Mouse (Mus musculus): ENCODE results near the gene Senp1.

DNA sequence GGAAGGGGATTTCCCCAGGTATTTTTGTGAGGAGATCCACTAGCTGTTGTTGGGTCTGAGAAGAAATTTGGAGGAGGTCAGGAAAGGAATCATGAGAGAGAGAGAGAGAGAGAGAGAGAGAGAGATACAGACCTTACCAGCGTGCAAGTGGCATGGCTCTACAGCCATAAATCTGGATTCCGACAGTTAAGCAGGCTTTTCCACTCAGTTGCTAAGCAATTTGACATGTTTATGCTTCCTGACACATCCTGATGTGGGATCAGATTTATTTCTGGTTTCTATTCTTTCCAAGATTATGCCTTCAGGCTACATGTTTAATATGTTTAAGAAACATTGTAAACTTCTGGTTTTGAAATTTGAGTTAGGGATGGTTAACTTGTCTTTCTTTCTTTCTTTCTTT, 71.7 kb downstream of the Senp1 start:
- TF ChIP-seq CTCF (IDR thresholded peaks at IDR 0.05; ENCODE audit: insufficient read depth, low read depth, low read length) (no peak), POLR2A (IDR thresholded peaks at IDR 0.05; ENCODE audit: insufficient read depth, low read depth, low read length) (no peak)
